Mouse (Mus musculus): ENCODE results near the gene Cacybp. TPM values are rescaled to one million over a fixed set of nuclear protein-coding genes. Genes with fewer than 3 reads are reported as not detected.

The Cacybp gene
- polyA plus RNA-seq, 1 experiment from 2014 or later, result 234 TPM

DNA sequence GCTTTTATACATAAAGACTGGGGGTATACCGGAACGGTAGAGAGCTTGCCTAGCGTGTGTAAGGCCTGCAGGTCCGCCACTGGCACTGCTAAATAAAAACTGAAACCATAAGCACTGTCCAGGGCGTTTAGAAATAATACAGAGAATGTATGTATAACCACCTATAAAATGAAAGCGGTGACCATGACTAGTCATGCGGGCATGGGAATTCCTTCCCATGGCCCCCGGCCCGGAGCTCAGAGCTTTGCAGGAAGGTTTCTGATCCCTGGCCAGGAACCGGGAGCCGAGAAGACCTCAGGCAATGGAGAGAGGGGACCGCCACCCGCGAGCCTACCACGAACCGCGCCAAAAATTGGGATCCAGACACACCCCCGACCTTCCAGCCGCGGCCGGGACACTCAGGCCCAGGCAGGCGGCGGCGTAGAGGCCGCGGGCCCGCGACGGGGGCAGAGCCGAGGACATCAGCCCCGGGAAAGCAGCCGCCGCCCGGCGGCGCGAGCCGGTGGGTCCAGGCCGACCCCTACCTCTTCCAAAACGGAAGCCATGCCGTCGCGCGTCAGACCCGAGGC lies 468 bp downstream of the Cacybp start:
- Histone ChIP-seq H3K9me3 (no peaks in the 10 kb centered on the region), H3K4me3 (replicated peaks) (peak overlapping the region; percentile 83), H3K27me3 (replicated peaks) (no peaks in the 10 kb centered on the region), H3K9ac (peak overlapping the region; percentile 69), H3K4me2 (peak overlapping the region; percentile 64), H3K27ac (peak overlapping the region; percentile 99), H3K36me3 (no peaks in the 10 kb centered on the region), H3K4me1 (peaks cover 7% of the 10 kb centered on the region)
- peak; percentile 56 for ATAC-seq (ENCODE audit: insufficient read depth, low FRiP score, low read depth)
- WGBS, result under 1% methylated on average over 45 of the region's 45 CpGs

- Histone ChIP-seq H3K9ac (peak overlapping the region; percentile 69; the same call in 1 of the 2 replicates), H3K27me3 (replicated peaks) (no peaks in the 10 kb centered on the region), H3K4me2 (peak overlapping the region; percentile 64), H3K4me1 (peaks cover 7% of the 10 kb centered on the region), H3K9me3 (no peaks in the 10 kb centered on the region), H3K4me3 (replicated peaks) (peak overlapping the region; percentile 83), H3K27ac (peak overlapping the region; percentile 99), H3K36me3 (0 out of 2 replicates have a peak, but pooled peaks cover 5% of the 10 kb centered on the region)
- no peak for ATAC-seq (ENCODE audit: insufficient read depth, low FRiP score, low read depth)
- under 1% methylated on average over 8 of the region's 8 CpGs for WGBS
These were observed 1.0 kb downstream of the Cacybp start for GRCm38 (mm10) chr1:160211597-160212122.

- H3K9me3 ChIP-seq, result no peaks in the 10 kb centered on the region
- no peak overlapping the region for H3K9ac ChIP-seq
- peak overlapping the region; percentile 64 for H3K4me2 ChIP-seq
- H3K27me3 ChIP-seq (replicated peaks), result no peaks in the 10 kb centered on the region
- 50% methylated on average over 3 of the region's 3 CpGs for WGBS
- no peak for ATAC-seq (ENCODE audit: insufficient read depth, low FRiP score, low read depth)
- H3K27ac ChIP-seq, result no peak overlapping the region
- H3K4me3 ChIP-seq (replicated peaks), result peak overlapping the region; percentile 83
- peaks cover 14% of the 10 kb centered on the region for H3K36me3 ChIP-seq
- peaks cover 7% of the 10 kb centered on the region for H3K4me1 ChIP-seq
These were observed 2.1 kb downstream of the Cacybp start for GRCm38 (mm10) chr1:160210566-160210965.

GRCm38 (mm10) chr1:160209844-160210243 lies 2.8 kb downstream of the Cacybp start:
- Histone ChIP-seq H3K36me3 (peaks cover 20% of the 10 kb centered on the region), H3K9me3 (no peaks in the 10 kb centered on the region), H3K27ac (no peak overlapping the region), H3K4me3 (replicated peaks) (no peak overlapping the region), H3K4me2 (no peak overlapping the region), H3K27me3 (replicated peaks) (no peaks in the 10 kb centered on the region), H3K4me1 (peaks cover 7% of the 10 kb centered on the region), H3K9ac (no peak overlapping the region)
- WGBS, result 76% methylated on average over 2 of the region's 2 CpGs
- no peak for ATAC-seq (ENCODE audit: insufficient read depth, low FRiP score, low read depth)

DNA sequence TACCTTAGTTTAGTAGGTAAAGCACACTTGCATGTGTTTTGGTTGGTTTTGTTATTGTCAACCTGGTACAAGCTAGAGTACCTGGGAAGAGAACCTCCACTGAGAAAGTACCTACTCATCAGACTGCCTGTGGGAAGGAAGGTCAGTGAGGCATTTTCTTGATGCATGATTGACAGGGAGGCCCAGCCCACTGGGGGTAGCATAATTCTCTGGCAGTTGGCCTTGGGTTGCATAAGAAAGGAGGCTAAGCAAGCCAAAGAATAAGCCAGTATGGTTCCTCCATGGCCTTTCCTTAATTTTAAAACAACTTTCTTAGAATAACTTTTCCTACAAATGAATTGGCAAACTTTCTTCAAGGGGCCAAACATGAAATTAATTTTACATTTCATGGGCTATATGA lies 7.2 kb downstream of the Cacybp start:
- H3K36me3 ChIP-seq, result peaks cover 35% of the 10 kb centered on the region
- no peak overlapping the region for H3K9ac ChIP-seq
- H3K27ac ChIP-seq, result no peak overlapping the region
- H3K27me3 ChIP-seq (replicated peaks), result no peaks in the 10 kb centered on the region
- no peak overlapping the region for H3K4me2 ChIP-seq
- ATAC-seq (ENCODE audit: insufficient read depth, low FRiP score, low read depth), result no peak
- H3K4me1 ChIP-seq, result no peaks in the 10 kb centered on the region; the same call in 1 of the 2 replicates
- no peaks in the 10 kb centered on the region for H3K9me3 ChIP-seq
- H3K4me3 ChIP-seq (replicated peaks), result no peak overlapping the region

DNA sequence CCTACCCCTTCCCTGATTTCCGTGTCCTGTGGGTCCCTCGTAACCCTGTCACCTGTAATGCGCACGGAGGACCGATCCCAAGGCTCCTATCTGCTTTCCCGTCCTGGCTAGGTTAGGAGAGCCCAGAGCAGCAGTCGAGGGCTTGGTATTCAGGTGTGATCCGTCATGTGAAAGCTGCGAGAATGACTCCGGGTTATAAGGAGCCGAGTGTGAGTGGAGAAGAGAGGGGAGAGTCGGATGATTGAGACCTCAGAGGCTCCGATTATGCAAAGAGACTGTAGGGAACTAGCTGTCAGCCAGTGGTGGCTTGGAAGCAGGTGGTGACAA lies 17.4 kb downstream of the Cacybp start:
- under 1% methylated on average over 13 of the region's 13 CpGs for WGBS
- H3K4me1 ChIP-seq, result peaks cover 6% of the 10 kb centered on the region; the same call in 1 of the 2 replicates
- peak overlapping the region; percentile 82 for H3K4me2 ChIP-seq
- peak overlapping the region; percentile 92 for H3K9ac ChIP-seq
- H3K36me3 ChIP-seq, result peaks cover 7% of the 10 kb centered on the region; the same call in 1 of the 2 replicates
- no peaks in the 10 kb centered on the region for H3K9me3 ChIP-seq
- H3K4me3 ChIP-seq (replicated peaks), result peak overlapping the region; percentile 97
- peak; percentile 41; the same call in 1 of the 2 replicates for ATAC-seq (ENCODE audit: insufficient read depth, low FRiP score, low read depth)
- H3K27ac ChIP-seq, result peak overlapping the region; percentile 78
- no peaks in the 10 kb centered on the region for H3K27me3 ChIP-seq (replicated peaks)

DNA sequence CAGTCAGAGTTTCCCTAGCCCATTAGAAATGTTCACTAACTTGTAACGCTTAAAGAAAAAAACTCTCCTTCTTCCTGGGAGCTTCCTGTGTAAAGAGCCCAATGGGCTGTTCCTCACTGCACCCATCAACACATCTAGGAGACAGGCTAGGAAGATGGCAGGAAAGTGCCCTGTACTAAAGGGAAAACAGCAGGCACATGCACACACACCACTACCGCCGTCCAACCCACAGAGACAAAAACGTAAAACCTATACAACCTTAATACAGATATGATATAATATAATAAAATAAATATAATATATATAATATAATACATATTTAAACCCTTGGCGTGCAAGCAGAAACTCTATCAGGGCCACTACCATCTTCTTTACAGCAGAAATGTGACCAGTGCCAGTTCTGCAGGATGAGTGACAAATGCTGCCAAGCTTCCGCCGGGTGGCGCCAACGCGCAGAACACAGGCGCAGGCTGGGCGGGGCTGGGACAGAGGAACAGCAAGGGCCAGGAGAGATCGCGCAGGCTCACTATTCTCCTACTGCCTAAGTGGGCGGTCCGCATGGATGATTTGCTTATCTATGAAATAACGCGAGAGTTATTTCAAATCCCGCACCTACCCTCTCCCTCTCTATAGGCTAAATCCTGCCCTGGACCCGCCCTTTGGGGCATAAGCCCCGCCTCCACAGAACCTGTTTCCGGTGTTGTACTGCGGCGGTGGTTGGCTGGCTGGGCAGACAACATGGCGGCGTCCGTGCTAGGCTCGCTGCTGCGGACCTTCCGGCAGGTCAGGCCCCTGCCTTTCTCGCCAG lies 17.9 kb downstream of the Cacybp start, which contains the start of gene Mrps14:
Gene Mrps14 (plus strand): TSS at position 687 of the 808 bp plus-strand sequence.
- 6% methylated on average over 31 of the region's 31 CpGs for WGBS
- peaks cover 6% of the 10 kb centered on the region; the same call in 1 of the 2 replicates for H3K4me1 ChIP-seq

DNA sequence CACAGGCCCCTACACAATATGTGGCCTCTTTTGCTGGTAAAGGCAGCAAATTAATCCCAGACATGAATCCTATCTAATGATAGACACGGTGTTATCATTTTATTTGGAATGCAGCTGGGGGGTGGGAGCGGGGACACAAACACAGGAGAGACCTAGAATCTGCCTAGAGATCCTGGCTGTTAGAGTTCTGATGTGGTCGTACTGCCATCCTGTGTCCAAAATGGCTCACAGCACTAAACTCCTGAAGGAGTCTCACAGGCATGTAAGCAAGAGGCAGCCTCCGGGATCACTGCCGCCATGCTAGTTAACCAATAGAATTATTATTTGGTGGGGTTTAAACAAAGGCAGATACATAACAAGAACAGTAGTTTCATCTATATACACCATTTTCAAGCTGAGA lies 28.2 kb downstream of the Cacybp start:
- no peaks in the 10 kb centered on the region for H3K27me3 ChIP-seq (replicated peaks)
- 17% methylated on average over 5 of the region's 5 CpGs for WGBS

More for the DNA sequence above, 17.9 kb downstream of the Cacybp start, which contains the start of gene Mrps14:
- no peaks in the 10 kb centered on the region for H3K9me3 ChIP-seq
- peak within 1 kb of the TSS; percentile 97 for H3K4me3 ChIP-seq (replicated peaks)
- peak within 1 kb of the TSS; percentile 92 for H3K9ac ChIP-seq
- H3K36me3 ChIP-seq, result peaks cover 7% of the 10 kb centered on the region; the same call in 1 of the 2 replicates
- no peaks in the 10 kb centered on the region for H3K27me3 ChIP-seq (replicated peaks)
- peak within 1 kb of the TSS; percentile 78 for H3K27ac ChIP-seq
- peak within 1 kb of the TSS; percentile 82 for H3K4me2 ChIP-seq
- peak; percentile 100 for ATAC-seq (ENCODE audit: insufficient read depth, low FRiP score, low read depth)

GRCm38 (mm10) chr1:160181216-160181615 lies 31.5 kb downstream of the Cacybp start:
- H3K4me3 ChIP-seq (replicated peaks), result no peak overlapping the region
- H3K9me3 ChIP-seq, result no peaks in the 10 kb centered on the region
- no peak overlapping the region for H3K27ac ChIP-seq
- no peak overlapping the region for H3K4me2 ChIP-seq
- WGBS, result 59% methylated on average over 4 of the region's 4 CpGs
- H3K4me1 ChIP-seq, result no peaks in the 10 kb centered on the region
- H3K36me3 ChIP-seq, result no peaks in the 10 kb centered on the region
- no peaks in the 10 kb centered on the region for H3K27me3 ChIP-seq (replicated peaks)
- H3K9ac ChIP-seq, result no peak overlapping the region
- no peak for ATAC-seq (ENCODE audit: insufficient read depth, low FRiP score, low read depth)

More for the DNA sequence above, 28.2 kb downstream of the Cacybp start:
- ATAC-seq (ENCODE audit: insufficient read depth, low FRiP score, low read depth), result 0 out of 2 replicates have a peak, but pooled peaks have one; percentile 27
- no peak overlapping the region for H3K4me2 ChIP-seq
- H3K4me1 ChIP-seq, result no peaks in the 10 kb centered on the region
- no peak overlapping the region for H3K4me3 ChIP-seq (replicated peaks)
- no peaks in the 10 kb centered on the region for H3K9me3 ChIP-seq
- H3K36me3 ChIP-seq, result no peaks in the 10 kb centered on the region
- no peak overlapping the region for H3K9ac ChIP-seq
- H3K27ac ChIP-seq, result no peak overlapping the region

DNA sequence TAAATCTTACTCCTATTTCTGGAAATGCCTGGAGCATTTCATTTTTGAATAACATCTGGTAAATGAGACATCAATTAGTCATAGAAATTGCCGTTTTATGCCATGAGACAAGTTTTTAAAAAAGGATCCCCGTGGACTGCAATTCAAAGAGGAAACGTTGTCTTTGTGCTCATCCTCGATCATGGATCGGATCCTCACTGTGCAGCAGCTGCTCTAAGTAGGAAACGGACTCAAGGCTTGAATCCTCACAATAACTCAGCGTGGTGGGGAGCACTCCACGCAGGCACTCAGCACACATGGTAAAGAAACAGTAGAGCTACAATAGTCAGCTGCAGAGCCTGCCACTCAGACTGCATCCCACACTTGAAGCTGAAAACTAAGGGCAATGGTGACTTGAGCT lies 35.8 kb downstream of the Cacybp start:
- WGBS, result 76% methylated on average over 8 of the region's 8 CpGs
- Histone ChIP-seq H3K9ac (no peak overlapping the region), H3K4me1 (no peaks in the 10 kb centered on the region), H3K9me3 (no peaks in the 10 kb centered on the region), H3K27me3 (replicated peaks) (no peaks in the 10 kb centered on the region), H3K4me2 (no peak overlapping the region), H3K4me3 (replicated peaks) (no peak overlapping the region), H3K36me3 (no peaks in the 10 kb centered on the region), H3K27ac (no peak overlapping the region)
- ATAC-seq (ENCODE audit: insufficient read depth, low FRiP score, low read depth), result no peak

DNA sequence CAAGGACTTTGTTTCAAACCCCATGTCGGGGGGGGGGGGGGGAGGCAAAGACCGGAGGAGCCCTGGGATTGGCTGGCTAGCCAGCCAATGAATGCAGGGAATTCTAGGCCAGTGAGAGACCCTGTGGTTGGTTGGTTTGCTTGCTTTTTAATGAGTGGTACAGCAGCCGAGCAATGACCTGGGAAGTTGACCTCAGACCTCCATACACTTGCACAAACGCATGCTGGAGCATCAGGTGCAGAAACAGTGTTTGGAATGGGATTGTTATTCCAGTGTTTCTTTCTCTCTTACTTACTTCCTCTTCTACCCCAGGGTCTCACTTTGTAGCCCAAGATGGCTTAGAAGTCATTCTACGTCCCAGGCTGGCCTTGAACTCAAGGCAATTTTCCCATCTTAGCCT lies 46.1 kb downstream of the Cacybp start:
- no peaks in the 10 kb centered on the region for H3K9me3 ChIP-seq
- no peak overlapping the region for H3K4me3 ChIP-seq (replicated peaks)
- H3K4me1 ChIP-seq, result no peaks in the 10 kb centered on the region
- WGBS, result 51% methylated on average over 5 of the region's 5 CpGs
- H3K36me3 ChIP-seq, result no peaks in the 10 kb centered on the region
- ATAC-seq (ENCODE audit: insufficient read depth, low FRiP score, low read depth), result no peak
- no peak overlapping the region for H3K4me2 ChIP-seq
- no peak overlapping the region for H3K9ac ChIP-seq
- no peaks in the 10 kb centered on the region for H3K27me3 ChIP-seq (replicated peaks)
- H3K27ac ChIP-seq, result no peak overlapping the region

DNA sequence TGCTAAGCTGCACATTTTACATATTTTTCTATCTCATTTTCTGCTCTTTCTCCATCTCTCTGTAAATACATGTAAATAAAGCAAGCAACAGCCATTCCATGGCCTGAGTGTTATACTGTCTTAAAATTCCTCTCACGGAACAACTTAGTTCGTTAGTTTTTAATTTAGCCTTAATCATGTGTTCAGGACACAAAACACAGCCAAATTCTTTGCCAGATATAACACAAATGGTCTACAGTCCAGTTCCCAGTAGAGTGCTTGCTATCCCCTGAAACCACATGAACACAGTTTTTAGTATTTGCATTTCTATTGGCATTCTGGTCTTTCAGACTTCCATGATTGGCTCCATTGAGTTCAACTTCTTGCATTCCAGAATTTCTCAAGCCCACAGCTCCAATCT lies 54.5 kb downstream of the Cacybp start:
- no peak for ATAC-seq (ENCODE audit: insufficient read depth, low FRiP score, low read depth)
- no peak overlapping the region for H3K9ac ChIP-seq
- no peaks in the 10 kb centered on the region for H3K9me3 ChIP-seq
- no peak overlapping the region for H3K4me2 ChIP-seq
- 96% methylated on average over 2 of the region's 2 CpGs for WGBS
- no peak overlapping the region for H3K4me3 ChIP-seq (replicated peaks)
- H3K4me1 ChIP-seq, result no peaks in the 10 kb centered on the region
- H3K27me3 ChIP-seq (replicated peaks), result no peaks in the 10 kb centered on the region
- H3K27ac ChIP-seq, result no peak overlapping the region
- no peaks in the 10 kb centered on the region for H3K36me3 ChIP-seq

Measured in stomach, embryonic 15.5 days (tissue).